Mouse (Mus musculus) frontal cortex, postnatal 25 days (tissue): Measurements from ENCODE around the gene Fto.

Source experiments
- DNase-seq, 2 experiments: peaks; one replicate each; pipeline ENCODE4 v3.0.0; 2022; ENCODE audit warnings: low spot score in 2 of 2

Gene Fto

GRCm38 (mm10) chr8:91357493-91358014 is 44.2 kb downstream of the Fto start:
- no peak for DNase-seq

- DNase-seq: no peak
Measured at GRCm38 (mm10) chr8:91358016-91358415, 44.7 kb downstream of the Fto start.

- no peak for DNase-seq
Measured at GRCm38 (mm10) chr8:91359511-91359910, 46.2 kb downstream of the Fto start.

GRCm38 (mm10) chr8:91360644-91361357 is 47.5 kb downstream of the Fto start:
- DNase-seq: no peak

- no peak for DNase-seq
Measured at GRCm38 (mm10) chr8:91363272-91363860, 50.0 kb downstream of the Fto start.

GRCm38 (mm10) chr8:91364216-91364615 is 50.9 kb downstream of the Fto start:
- DNase-seq: no peak

- no peak for DNase-seq
Measured at GRCm38 (mm10) chr8:91365804-91366203, 52.5 kb downstream of the Fto start.

GRCm38 (mm10) chr8:91370899-91371298 is 57.6 kb downstream of the Fto start:
- no peak for DNase-seq

- DNase-seq: no peak
Measured at GRCm38 (mm10) chr8:91371995-91372394, 58.7 kb downstream of the Fto start.

GRCm38 (mm10) chr8:91372780-91373577 is 59.7 kb downstream of the Fto start:
- DNase-seq: no peak

- DNase-seq: no peak
Measured at GRCm38 (mm10) chr8:91375054-91375938, 62.0 kb downstream of the Fto start.

GRCm38 (mm10) chr8:91376785-91377184 is 63.5 kb downstream of the Fto start:
- no peak for DNase-seq

GRCm38 (mm10) chr8:91377275-91377674 is 64.0 kb downstream of the Fto start:
- no peak for DNase-seq

- peak; percentile 72 to 74 for DNase-seq
Measured at GRCm38 (mm10) chr8:91378846-91379499, 65.6 kb downstream of the Fto start.

- DNase-seq: no peak
Measured at GRCm38 (mm10) chr8:91380796-91381542, 67.6 kb downstream of the Fto start.

- DNase-seq: no peak
Measured at GRCm38 (mm10) chr8:91381543-91382106, 68.3 kb downstream of the Fto start.

GRCm38 (mm10) chr8:91383210-91383609 is 69.9 kb downstream of the Fto start:
- DNase-seq: no peak

- no peak for DNase-seq
Measured at GRCm38 (mm10) chr8:91383811-91384210, 70.5 kb downstream of the Fto start.

- DNase-seq: no peak
Measured at GRCm38 (mm10) chr8:91384389-91384788, 71.1 kb downstream of the Fto start.

- no peak for DNase-seq
Measured at GRCm38 (mm10) chr8:91385808-91386207, 72.5 kb downstream of the Fto start.
